Mouse (Mus musculus) C2C12 (cell line): ENCODE measurements around the gene Il17f. TPM values are rescaled to one million over a fixed set of nuclear protein-coding genes. Genes with fewer than 3 reads are reported as not detected.

ENCODE experiments used
- H3K27me3 ChIP-seq: one replicate; pipeline ENCODE4 v1.6.1; 2011; ENCODE audit not compliant: control insufficient read depth, insufficient read depth, insufficient read length
- H3K36me3 ChIP-seq: one replicate; pipeline ENCODE4 v1.6.1; 2011; ENCODE audit not compliant: control insufficient read depth, insufficient read depth
- H3K4me3 ChIP-seq: one replicate; pipeline ENCODE4 v1.5.1; 2011; ENCODE audit warnings: mild to moderate bottlenecking, control low read depth; ENCODE audit not compliant: poor library complexity, insufficient read depth, severe bottlenecking
- H3K79me2 ChIP-seq: one replicate; pipeline ENCODE4 v1.6.1; 2011; ENCODE audit not compliant: control insufficient read depth, insufficient read depth
- H3K79me3 ChIP-seq: one replicate; pipeline ENCODE4 v1.6.1; 2011; ENCODE audit warnings: low read depth, control low read depth
- H3ac ChIP-seq: one replicate; pipeline ENCODE3; 2011; ENCODE audit warnings: low read depth; ENCODE audit not compliant: control insufficient read depth, insufficient read length
- CEBPB ChIP-seq: IDR thresholded peaks from one replicate; pipeline ENCODE4 v1.6.1; 2011; ENCODE audit warnings: low read depth, mild to moderate bottlenecking, control low read depth, moderate library complexity
- CTCF ChIP-seq: IDR thresholded peaks from one replicate; pipeline ENCODE4 v1.5.1; 2011; ENCODE audit not compliant: control insufficient read depth, insufficient read depth, insufficient read length
- FOSL1 ChIP-seq: IDR thresholded peaks from one replicate; pipeline ENCODE4 v1.8.0; 2011; ENCODE audit warnings: mild to moderate bottlenecking, low read length; ENCODE audit not compliant: poor library complexity, insufficient read depth, severe bottlenecking
- MAX ChIP-seq: IDR thresholded peaks from one replicate; pipeline ENCODE4 v1.6.1; 2011; ENCODE audit warnings: mild to moderate bottlenecking, control low read depth
- MYOD1 ChIP-seq: IDR thresholded peaks from one replicate; pipeline ENCODE4 v1.6.1; 2011; ENCODE audit warnings: low read depth; ENCODE audit not compliant: control insufficient read depth, insufficient read length
- MYOG ChIP-seq: IDR thresholded peaks from one replicate; pipeline ENCODE4 v1.6.1; 2011; ENCODE audit not compliant: control insufficient read depth, insufficient read length; ENCODE audit errors: extremely low read depth
- USF1 ChIP-seq: IDR thresholded peaks from one replicate; pipeline ENCODE4 v1.6.1; 2011; ENCODE audit warnings: low read depth, mild to moderate bottlenecking, control low read depth, moderate library complexity
- polyA plus RNA-seq: library from polyadenylated mRNA; unstranded; fragments of >200 nt; fragmentation: generic; extraction: Trizol; gene quantifications from one replicate; pipeline ENCODE4 v1.2.1, GENCODE M21; 2012; ENCODE audit warnings: missing spikeins

The Il17f gene
- polyA plus RNA-seq, 1 experiment: not detected

DNA sequence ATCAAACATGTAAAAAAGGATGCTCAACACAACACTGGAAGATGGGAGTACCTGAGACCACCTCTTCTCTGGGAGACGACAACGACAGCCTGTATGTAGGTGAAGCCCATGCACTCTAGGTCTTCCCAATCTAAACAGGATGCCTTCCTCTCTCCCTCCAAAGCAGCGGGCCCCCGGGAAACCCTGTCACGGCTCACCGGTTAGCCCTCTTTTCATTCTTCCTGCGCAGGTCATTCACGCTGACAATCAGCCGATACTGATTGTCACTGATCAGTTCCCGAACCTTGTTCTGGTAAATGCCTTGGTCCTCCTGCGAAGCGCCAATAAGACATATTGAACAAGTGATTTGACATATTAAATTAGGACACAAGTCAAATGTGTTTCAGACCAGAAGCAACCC lies 27.2 kb upstream of the Il17f start:
- TF ChIP-seq CEBPB: no peak
- TF ChIP-seq FOSL1: no peak
- no peak for TF ChIP-seq MYOG
- no peak for TF ChIP-seq USF1
- TF ChIP-seq MAX: no peak
- no peak for TF ChIP-seq MYOD1
- TF ChIP-seq CTCF: no peak
- Histone ChIP-seq H3K79me2 (peaks cover 51% of the 10 kb centered on the region), H3ac (no peak overlapping the region), H3K27me3 (no peaks in the 10 kb centered on the region), H3K79me3 (peaks cover 27% of the 10 kb centered on the region), H3K36me3 (peaks cover 56% of the 10 kb centered on the region), H3K4me3 (no peak overlapping the region)

GRCm38 (mm10) chr1:20817172-20817571 lies 26.8 kb upstream of the Il17f start:
- Histone ChIP-seq H3K79me2 (peaks cover 55% of the 10 kb centered on the region), H3K36me3 (peaks cover 60% of the 10 kb centered on the region), H3K4me3 (no peak overlapping the region), H3K79me3 (peaks cover 27% of the 10 kb centered on the region), H3K27me3 (no peaks in the 10 kb centered on the region), H3ac (no peak overlapping the region)
- TF ChIP-seq MYOG (no peak), CEBPB (no peak), FOSL1 (no peak)

GRCm38 (mm10) chr1:20814521-20814920 lies 24.1 kb upstream of the Il17f start:
- peaks cover 62% of the 10 kb centered on the region for H3K79me2 ChIP-seq
- H3K36me3 ChIP-seq: peaks cover 79% of the 10 kb centered on the region
- no peak for TF ChIP-seq MYOD1
- TF ChIP-seq MAX: no peak
- no peak for TF ChIP-seq CEBPB
- TF ChIP-seq MYOG: no peak
- no peak for TF ChIP-seq USF1
- TF ChIP-seq CTCF: no peak
- no peak for TF ChIP-seq FOSL1
- no peak overlapping the region for H3K4me3 ChIP-seq
- H3K27me3 ChIP-seq: no peaks in the 10 kb centered on the region
- H3K79me3 ChIP-seq: peaks cover 30% of the 10 kb centered on the region
- no peak overlapping the region for H3ac ChIP-seq

GRCm38 (mm10) chr1:20804526-20804925 lies 14.1 kb upstream of the Il17f start:
- Histone ChIP-seq H3ac (no peak overlapping the region), H3K4me3 (no peak overlapping the region), H3K27me3 (no peaks in the 10 kb centered on the region), H3K79me3 (no peaks in the 10 kb centered on the region), H3K79me2 (no peaks in the 10 kb centered on the region), H3K36me3 (peaks cover 79% of the 10 kb centered on the region)
- no peak for TF ChIP-seq MYOG
- TF ChIP-seq FOSL1: no peak
- TF ChIP-seq CTCF: no peak
- no peak for TF ChIP-seq MAX
- no peak for TF ChIP-seq MYOD1
- no peak for TF ChIP-seq CEBPB

DNA sequence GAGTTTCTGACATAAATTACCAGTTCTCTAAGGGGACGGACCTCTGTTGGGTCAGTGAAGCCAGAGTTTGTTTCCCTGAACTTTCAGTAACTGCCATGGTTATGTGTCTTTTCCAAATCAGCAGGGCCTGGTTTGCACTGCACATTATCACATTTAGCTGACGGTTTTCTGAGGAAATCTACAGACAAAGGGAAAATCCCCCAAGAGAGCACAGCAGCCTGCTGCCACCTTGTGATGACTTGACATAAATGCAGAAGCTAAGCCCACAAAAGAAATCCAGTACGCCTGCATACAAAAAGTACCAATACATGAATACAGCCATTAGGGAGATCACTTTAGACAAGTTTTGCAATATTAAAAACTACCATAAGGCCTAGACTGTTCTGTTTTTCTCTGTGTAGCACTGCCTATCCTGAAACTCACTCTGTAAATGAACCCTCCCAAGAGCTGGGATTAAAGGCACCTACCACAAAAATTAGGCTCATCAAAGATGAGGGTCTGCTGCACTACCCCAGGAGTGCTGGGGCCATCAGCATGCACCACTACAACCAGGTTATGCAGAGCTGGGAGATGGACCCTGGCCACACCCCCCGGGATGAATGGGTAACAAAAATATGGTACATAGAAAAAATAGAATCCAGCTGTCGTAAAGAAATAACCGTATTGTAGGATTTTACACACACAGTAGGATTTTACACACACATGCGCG lies 11.4 kb upstream of the Il17f start:
- H3K36me3 ChIP-seq: peaks cover 52% of the 10 kb centered on the region
- H3ac ChIP-seq: no peak overlapping the region
- no peaks in the 10 kb centered on the region for H3K79me3 ChIP-seq
- H3K27me3 ChIP-seq: no peaks in the 10 kb centered on the region
- TF ChIP-seq USF1: no peak
- no peak for TF ChIP-seq MYOD1
- TF ChIP-seq FOSL1: no peak
- TF ChIP-seq MYOG: no peak
- TF ChIP-seq CEBPB: no peak
- no peak for TF ChIP-seq CTCF
- no peak for TF ChIP-seq MAX
- H3K4me3 ChIP-seq: no peak overlapping the region
- H3K79me2 ChIP-seq: no peaks in the 10 kb centered on the region

GRCm38 (mm10) chr1:20801275-20801674 lies 10.9 kb upstream of the Il17f start:
- no peaks in the 10 kb centered on the region for H3K27me3 ChIP-seq
- no peaks in the 10 kb centered on the region for H3K79me3 ChIP-seq
- TF ChIP-seq CEBPB (no peak), CTCF (no peak), MYOD1 (no peak), MYOG (no peak), MAX (no peak), USF1 (no peak), FOSL1 (no peak)
- H3K4me3 ChIP-seq: no peak overlapping the region
- H3K36me3 ChIP-seq: peaks cover 48% of the 10 kb centered on the region
- H3ac ChIP-seq: no peak overlapping the region
- no peaks in the 10 kb centered on the region for H3K79me2 ChIP-seq
